Mouse (Mus musculus): ENCODE data around the gene Pla1a.

GRCm38 (mm10) chr16:38461749-38462148, 28.8 kb upstream of the Pla1a start:
- TF ChIP-seq POLR2A (IDR thresholded peaks at IDR 0.05; ENCODE audit: low read depth, low read length) (no peak), CTCF (conservative IDR thresholded peaks at IDR 0.05; ENCODE audit: insufficient read depth, insufficient read length, low read depth, low read length) (no peak)
